Mouse (Mus musculus) olfactory bulb, adult 2 months (tissue): ENCODE measurements around the gene Slc51b. TPM values are rescaled to one million over a fixed set of nuclear protein-coding genes. Genes with fewer than 3 reads are reported as not detected.

ENCODE experiments used
- H3K27ac ChIP-seq: fragments of 200-500 bp; 2 replicates; pipeline ENCODE4 v1.5.1; 2012; ENCODE audit warnings: low read depth, low read length; ENCODE audit not compliant: insufficient read depth
- H3K4me1 ChIP-seq: fragments of 200-500 bp; 2 replicates; pipeline ENCODE4 v1.6.1; 2012; ENCODE audit warnings: low read length; ENCODE audit not compliant: control insufficient read depth, insufficient read depth
- H3K4me3 ChIP-seq: fragments of 200-500 bp; 2 replicates; pipeline ENCODE4 v1.5.1; 2012; ENCODE audit warnings: mild to moderate bottlenecking, low read depth, low read length, moderate library complexity; ENCODE audit not compliant: insufficient read depth
- CTCF ChIP-seq: fragments of 200-500 bp; IDR thresholded peaks from 2 replicates; pipeline ENCODE4 v1.5.1; 2012; ENCODE audit warnings: low read depth, mild to moderate bottlenecking, low read length, moderate library complexity; ENCODE audit not compliant: insufficient read depth
- POLR2A ChIP-seq: fragments of 200-500 bp; IDR thresholded peaks from 2 replicates; pipeline ENCODE4 v1.6.1; 2012; ENCODE audit warnings: mild to moderate bottlenecking, low read depth, low read length, moderate library complexity; ENCODE audit not compliant: insufficient read depth
- WGBS: fragments of 180-500 bp; shearing (Covaris S2); methylation state at CpG from one replicate; pipeline ENCODE4 v1.1.7; 2018; 5-methylcytosine and 5-hydroxymethylcytosine counted together
- polyA plus RNA-seq: library from polyadenylated mRNA; stranded (reverse); fragments of >200 nt; gene quantifications from 2 replicates; pipeline ENCODE4 v1.2.4, GENCODE M21; 2012; ENCODE audit warnings: low replicate concordance; ENCODE audit not compliant: missing spikeins, insufficient read depth, insufficient read length

Gene Slc51b
- polyA plus RNA-seq, 1 experiment, result not detected

- H3K4me1 ChIP-seq, result no peaks in the 10 kb centered on the region
- H3K4me3 ChIP-seq, result no peak overlapping the region
- TF ChIP-seq POLR2A, result no peak
- no peak overlapping the region for H3K27ac ChIP-seq
- 91% methylated on average over 3 of the region's 3 CpGs for WGBS
Observed at GRCm38 (mm10) chr9:65419633-65420032, 3.1 kb downstream of the Slc51b start.

DNA sequence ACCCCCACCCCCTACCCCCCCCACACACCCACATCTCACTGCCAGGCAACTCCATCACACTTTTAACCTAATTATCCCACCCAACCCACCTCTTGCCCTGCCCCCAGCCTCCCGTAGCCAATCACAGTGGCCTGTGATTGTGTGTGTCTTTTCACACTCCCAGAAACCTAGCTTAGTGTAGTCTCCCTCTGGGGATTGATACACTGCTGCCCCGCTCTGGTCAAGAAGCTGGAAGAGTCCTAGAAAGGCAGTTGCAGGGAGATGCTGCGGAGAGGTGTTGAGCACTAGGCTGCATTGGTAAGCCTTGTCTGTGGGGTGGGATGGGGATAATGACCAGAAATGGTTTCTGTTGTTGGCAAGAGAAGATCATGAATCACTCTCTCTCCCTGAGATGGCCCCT lies 5.0 kb downstream of the Slc51b start:
- Histone ChIP-seq H3K27ac (no peak overlapping the region), H3K4me3 (no peak overlapping the region), H3K4me1 (no peaks in the 10 kb centered on the region)
- WGBS, result 56% methylated on average over 3 of the region's 3 CpGs
- TF ChIP-seq CTCF, result no peak
- TF ChIP-seq POLR2A, result no peak

GRCm38 (mm10) chr9:65411326-65411725 lies 11.4 kb downstream of the Slc51b start:
- Histone ChIP-seq H3K4me3 (no peak overlapping the region), H3K4me1 (peaks cover 6% of the 10 kb centered on the region), H3K27ac (no peak overlapping the region)
- 55% methylated on average over 3 of the region's 3 CpGs for WGBS
- TF ChIP-seq CTCF (no peak), POLR2A (no peak)

- WGBS, result 90% methylated on average over 8 of the region's 8 CpGs
- no peak overlapping the region for H3K4me3 ChIP-seq
- no peak for TF ChIP-seq CTCF
- no peak for TF ChIP-seq POLR2A
- peaks cover 6% of the 10 kb centered on the region for H3K4me1 ChIP-seq
- H3K27ac ChIP-seq, result no peak overlapping the region
Observed at GRCm38 (mm10) chr9:65410378-65410777, 12.4 kb downstream of the Slc51b start.

DNA sequence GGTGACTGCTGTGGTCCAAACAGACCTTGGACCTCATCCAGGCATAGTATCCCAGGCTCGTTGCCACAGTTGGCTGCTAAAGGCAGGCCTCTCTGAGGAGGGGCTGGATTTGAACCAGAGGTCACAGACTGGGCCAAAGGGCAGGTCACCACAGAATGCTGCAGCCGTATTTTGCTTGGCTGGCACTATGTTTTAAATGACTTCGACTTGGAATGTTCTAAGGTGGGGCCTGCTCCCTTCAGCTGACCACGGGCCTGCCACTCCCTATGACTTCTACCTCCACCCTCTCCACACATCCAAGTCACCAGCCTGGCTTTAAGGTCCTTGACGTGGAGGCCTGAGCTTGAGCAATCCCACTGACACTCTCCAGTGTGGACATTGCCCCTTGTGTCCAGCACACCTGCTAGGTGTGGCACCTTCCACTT lies 13.9 kb downstream of the Slc51b start:
- Histone ChIP-seq H3K27ac (no peak overlapping the region), H3K4me1 (peaks cover 12% of the 10 kb centered on the region), H3K4me3 (no peak overlapping the region)
- TF ChIP-seq POLR2A (no peak), CTCF (no peak)
- 72% methylated on average over 5 of the region's 5 CpGs for WGBS

DNA sequence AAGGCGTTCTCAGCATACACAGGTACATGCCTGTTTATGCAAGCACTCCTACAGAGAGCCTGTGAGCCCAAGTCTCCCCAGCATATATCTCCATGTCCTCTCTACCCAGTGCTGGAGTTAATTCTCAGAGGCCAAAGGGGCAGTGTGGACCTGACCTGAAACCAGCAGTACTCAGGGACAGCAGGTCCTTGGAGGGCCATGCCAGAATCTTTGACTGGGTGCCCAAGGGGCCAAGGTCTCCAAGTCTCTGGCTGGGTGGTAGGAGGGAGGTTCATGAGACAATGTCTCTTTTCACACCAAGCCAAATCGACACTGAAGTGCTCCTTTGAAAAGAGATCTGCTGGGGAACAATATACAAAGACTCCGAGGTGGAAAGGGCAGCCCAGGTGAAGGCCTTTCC lies 14.9 kb downstream of the Slc51b start:
- H3K27ac ChIP-seq, result no peak overlapping the region
- peaks cover 12% of the 10 kb centered on the region for H3K4me1 ChIP-seq
- WGBS, result 69% methylated on average over 3 of the region's 3 CpGs
- no peak overlapping the region for H3K4me3 ChIP-seq
- no peak for TF ChIP-seq POLR2A
- no peak for TF ChIP-seq CTCF

- Histone ChIP-seq H3K4me3 (no peak overlapping the region), H3K4me1 (peaks cover 12% of the 10 kb centered on the region), H3K27ac (no peak overlapping the region)
- WGBS, result 86% methylated on average over 5 of the region's 5 CpGs
- TF ChIP-seq POLR2A (no peak), CTCF (no peak)
Observed at GRCm38 (mm10) chr9:65407327-65407726, 15.4 kb downstream of the Slc51b start.

DNA sequence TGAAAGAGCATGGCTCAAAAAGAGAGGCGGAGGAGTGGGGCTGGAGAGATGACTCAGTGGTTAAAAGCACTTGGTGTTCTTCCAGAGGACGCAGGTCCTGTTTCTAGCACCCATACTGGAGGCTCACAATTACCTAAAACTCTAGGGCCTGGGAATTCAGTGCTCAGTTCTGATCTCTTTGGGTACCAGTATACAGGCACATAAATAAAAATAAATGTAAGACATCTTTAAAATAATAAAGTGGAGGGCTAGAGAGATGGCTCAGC lies 17.6 kb downstream of the Slc51b start:
- no peak for TF ChIP-seq POLR2A
- H3K4me1 ChIP-seq, result peaks cover 12% of the 10 kb centered on the region
- H3K27ac ChIP-seq, result no peak overlapping the region
- no peak overlapping the region for H3K4me3 ChIP-seq
- 69% methylated on average over 2 of the region's 2 CpGs for WGBS

DNA sequence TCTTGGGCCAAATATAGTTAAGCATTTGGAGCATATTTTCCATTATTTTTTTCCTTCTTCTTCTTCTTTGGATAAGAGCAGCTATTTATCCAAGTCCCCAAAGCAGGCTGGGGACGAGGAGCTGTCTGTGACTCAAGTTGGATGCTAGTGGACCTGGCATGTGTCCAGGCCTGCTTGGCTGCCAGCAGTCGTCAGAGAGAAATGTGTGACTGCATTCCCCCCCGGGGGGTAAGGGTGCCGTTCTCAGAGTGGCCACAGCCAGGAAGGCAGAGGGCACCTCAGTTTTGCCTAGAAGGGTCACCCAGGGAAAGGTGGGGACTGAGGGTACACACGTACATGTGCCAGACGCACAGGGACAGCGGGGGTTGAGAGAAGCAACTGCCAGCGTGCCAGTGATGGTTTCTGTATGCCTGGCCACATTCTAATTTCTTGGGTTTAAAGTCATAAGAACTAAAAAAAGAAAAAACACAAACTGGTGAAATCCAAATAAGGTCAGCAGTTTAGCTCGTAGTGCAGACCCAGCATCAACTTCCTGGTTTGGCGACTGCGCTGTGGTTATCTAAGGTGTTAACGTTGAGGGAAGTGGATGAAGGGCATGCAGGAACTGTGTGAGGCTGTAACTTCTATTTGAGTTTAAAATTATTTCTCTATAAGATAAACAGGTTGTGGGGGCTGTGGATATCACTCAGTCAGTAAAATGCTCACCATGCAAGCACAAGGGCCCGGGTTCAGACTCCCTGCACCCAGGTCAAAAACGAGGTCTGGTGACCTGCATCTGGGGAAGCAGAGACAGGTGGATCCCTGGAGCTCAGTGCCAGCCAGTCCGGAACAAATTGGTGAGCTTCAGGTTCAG lies 18.2 kb downstream of the Slc51b start:
- TF ChIP-seq POLR2A, result no peak
- no peak for TF ChIP-seq CTCF

GRCm38 (mm10) chr9:65399934-65400333 lies 22.8 kb downstream of the Slc51b start:
- 87% methylated on average over 6 of the region's 6 CpGs for WGBS
- H3K4me1 ChIP-seq, result peaks cover 10% of the 10 kb centered on the region; the same call in 1 of the 2 replicates
- no peak overlapping the region for H3K27ac ChIP-seq
- TF ChIP-seq POLR2A (no peak), CTCF (no peak)
- no peak overlapping the region for H3K4me3 ChIP-seq

More for the DNA sequence above, 18.2 kb downstream of the Slc51b start:
- 63% methylated on average over 15 of the region's 15 CpGs for WGBS
- Histone ChIP-seq H3K27ac (no peak overlapping the region), H3K4me3 (no peak overlapping the region), H3K4me1 (peaks cover 12% of the 10 kb centered on the region)

DNA sequence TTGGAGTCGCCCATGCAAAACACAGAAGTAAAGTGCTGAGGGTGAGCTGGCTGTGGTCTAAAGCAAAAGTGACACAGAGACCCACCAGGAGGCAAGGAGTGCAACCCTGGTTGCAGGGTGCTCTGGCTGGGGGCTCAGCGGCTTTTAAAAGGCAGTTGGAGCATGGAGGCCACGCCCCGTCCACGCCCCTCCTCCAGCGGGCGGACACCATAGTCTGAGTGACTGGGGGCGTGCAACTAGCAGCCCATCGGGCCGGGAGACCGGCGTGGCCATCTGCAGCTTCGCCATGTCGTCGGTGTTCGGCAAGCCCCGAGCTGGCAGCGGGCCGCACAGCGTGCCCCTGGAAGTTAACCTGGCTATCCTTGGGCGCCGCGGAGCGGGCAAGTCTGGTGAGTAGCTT lies 24.5 kb downstream of the Slc51b start, which contains the start of gene Rasl12:
Gene Rasl12 (plus strand): TSS at position 228 of the 400 bp plus-strand sequence.
- peaks cover 6% of the 10 kb centered on the region; the same call in 1 of the 2 replicates for H3K4me1 ChIP-seq
- 3% methylated on average over 24 of the region's 24 CpGs for WGBS
- peak within 1 kb of the TSS; percentile 44 for H3K4me3 ChIP-seq
- TF ChIP-seq CTCF (no peak), POLR2A (no peak)
- no peak within 1 kb of the TSS for H3K27ac ChIP-seq
